Comparison of ENCODE assay signal across 8 mouse cellular contexts in the genomic region with DNA sequence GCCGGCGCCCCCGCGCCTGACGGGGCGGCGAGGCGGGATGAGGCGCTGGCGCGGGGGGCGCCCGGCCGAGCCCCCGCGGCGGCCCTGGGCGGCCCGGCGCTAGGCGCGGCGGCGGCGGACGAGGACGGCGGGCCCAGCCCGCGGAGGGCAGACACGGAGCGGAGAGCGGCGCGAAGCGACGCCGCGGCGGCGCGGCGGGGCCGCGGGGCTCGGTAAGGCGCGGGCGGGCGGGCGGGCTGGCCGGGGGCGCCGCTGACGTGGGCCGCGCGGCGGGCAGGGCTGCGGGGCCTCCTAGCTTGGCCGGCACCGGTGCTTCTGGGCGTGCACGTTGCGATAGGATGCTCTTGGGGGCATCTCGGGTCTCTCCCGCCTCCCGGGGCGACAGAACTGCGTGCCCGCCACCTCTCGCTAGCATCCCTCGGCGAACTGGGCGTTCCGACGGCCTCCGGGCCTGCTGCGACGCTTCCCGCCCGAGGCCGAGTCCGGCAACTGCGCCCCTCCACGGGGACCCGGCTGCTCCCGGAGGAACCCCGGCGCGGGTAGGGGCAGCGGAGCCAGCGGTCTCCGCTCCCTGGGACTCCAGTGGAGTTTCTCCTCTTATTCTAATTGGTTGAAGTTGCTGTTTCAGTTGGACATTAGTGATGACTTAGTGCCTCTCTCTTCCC.
A peak's percentile ranks its signal among the peaks of the same experiment; 100 is the strongest.
DNase-seq lines count a peak whose midpoint lies in the region; ATAC-seq and TF ChIP-seq lines count a peak whose summit lies in the region.

No protein-coding gene starts in this region.

- H3K27ac ChIP-seq in ES-Bruce4 (ENCODE audit: insufficient read depth, low read length): no peak overlapping the region
- peak overlapping the region; percentile 90 for H3K27ac ChIP-seq in forebrain, embryonic 14.5 days (ENCODE audit: low read depth, low read length)

- H3K27me3 ChIP-seq in ES-Bruce4 (ENCODE audit: control insufficient read depth, insufficient read depth, low read length, poor library complexity, severe bottlenecking): no peaks in the 10 kb centered on the region
- H3K27me3 ChIP-seq in forebrain, embryonic 14.5 days (replicated peaks; ENCODE audit: control insufficient read depth, insufficient read depth, low read length): no peaks in the 10 kb centered on the region

- peak overlapping the region; percentile 66 for H3K4me2 ChIP-seq in forebrain, embryonic 14.5 days (ENCODE audit: low read length)

- H3K9me3 ChIP-seq in ES-Bruce4 (replicated peaks; ENCODE audit: control insufficient read depth, insufficient read depth, low read length, poor library complexity, severe bottlenecking): no peaks in the 10 kb centered on the region
- H3K9me3 ChIP-seq in forebrain, embryonic 14.5 days (replicated peaks; ENCODE audit: control insufficient read depth, low read length): no peaks in the 10 kb centered on the region

- DNase-seq in adrenal gland, postnatal 25 days: peak; percentile 61
- DNase-seq in forebrain, embryonic 14.5 days (ENCODE audit: low spot score): peak; percentile 49
- DNase-seq in heart, postnatal 10 days: peak; percentile 60 to 70
- DNase-seq in kidney, postnatal 4 days: peak; percentile 63 to 76
- peak; percentile 42 for DNase-seq in lung, postnatal 14 days
- DNase-seq in right cerebral cortex, adult 2 months (ENCODE audit: low spot score in 2 of 2): peak; percentile 48 to 49

- H3K4me3 ChIP-seq in ES-Bruce4 (ENCODE audit: low read depth, low read length): peak overlapping the region; percentile 93
- peak overlapping the region; percentile 75 for H3K4me3 ChIP-seq in forebrain, embryonic 14.5 days (ENCODE audit: low read depth, low read length)

- H3K9ac ChIP-seq in ES-Bruce4 (ENCODE audit: low read depth, poor library complexity, severe bottlenecking): peak overlapping the region; percentile 93
- peak overlapping the region; percentile 87 for H3K9ac ChIP-seq in forebrain, embryonic 14.5 days (ENCODE audit: low read length)

- no peak for TF ChIP-seq CTCF in ES-Bruce4 (IDR thresholded peaks at IDR 0.05; ENCODE audit: low read depth, low read length)

- intact Hi-C loops in heart, postnatal 10 days (cut with DNase I): loop anchor here (2.0 to 5.0 kb wide), 2 partner anchors 60 to 125 kb away; no protein-coding TSS in a partner anchor

- peak; percentile 52 for ATAC-seq in forebrain, embryonic 14.5 days
- no peak for ATAC-seq in activated CD4-positive, CD25-positive, alpha-beta regulatory T cell, adult 4 months

- H3K4me1 ChIP-seq in ES-Bruce4 (ENCODE audit: control insufficient read depth, insufficient read depth, low read length): peaks cover 4% of the 10 kb centered on the region
- H3K4me1 ChIP-seq in forebrain, embryonic 14.5 days (ENCODE audit: control insufficient read depth, insufficient read depth, low read length): peaks cover 21% of the 10 kb centered on the region

- WGBS in forebrain, embryonic 14.5 days: under 1% methylated on average over 59 of the region's 94 CpGs

- no peak for TF ChIP-seq EP300 in ES-Bruce4 (IDR thresholded peaks at IDR 0.05; ENCODE audit: insufficient read depth, low read depth, low read length)

- no peaks in the 10 kb centered on the region for H3K36me3 ChIP-seq in ES-Bruce4 (ENCODE audit: control insufficient read depth, insufficient read depth, low read length, poor library complexity, severe bottlenecking)
- no peaks in the 10 kb centered on the region for H3K36me3 ChIP-seq in forebrain, embryonic 14.5 days (ENCODE audit: control insufficient read depth, insufficient read depth, low read length)

- no peak for TF ChIP-seq POLR2A in ES-Bruce4 (IDR thresholded peaks at IDR 0.05; ENCODE audit: insufficient read depth, low read length)
